Mouse (Mus musculus) spleen, adult 2 months (tissue): ENCODE results near the gene Irf4. TPM values are rescaled to one million over a fixed set of nuclear protein-coding genes. Genes with fewer than 3 reads are reported as not detected.
A peak's percentile ranks its signal among the peaks of the same experiment; 100 is the strongest.

Experiments
- DNase-seq, 2 experiments: peaks; one replicate each; pipeline versions ENCODE4 v3.0.0 to v3.0.0-alpha.2; 2012 to 2021; ENCODE audit warnings: low spot score in 2 of 2, low read depth in 1 of 2
- H3K27ac ChIP-seq: fragments of 200-500 bp; 2 replicates; pipeline ENCODE4 v1.5.1; 2012; ENCODE audit warnings: low read length, inconsistent platforms; ENCODE audit not compliant: insufficient read depth
- H3K27me3 ChIP-seq: fragments of 200-500 bp; 2 replicates; pipeline ENCODE4 v1.6.1; 2012; ENCODE audit warnings: mild to moderate bottlenecking, moderate library complexity, low read length, inconsistent platforms; ENCODE audit not compliant: control insufficient read depth, insufficient read depth
- H3K36me3 ChIP-seq: fragments of 200-500 bp; 2 replicates; pipeline ENCODE4 v1.6.1; 2012; ENCODE audit warnings: mild to moderate bottlenecking, low read length, inconsistent platforms; ENCODE audit not compliant: control insufficient read depth, insufficient read depth
- H3K4me1 ChIP-seq: fragments of 200-500 bp; 2 replicates; pipeline ENCODE4 v1.6.1; 2011; ENCODE audit warnings: inconsistent platforms; ENCODE audit not compliant: control insufficient read depth, insufficient read depth, insufficient read length
- H3K4me3 ChIP-seq: fragments of 200-500 bp; 2 replicates; pipeline ENCODE4 v1.5.1; 2011; ENCODE audit warnings: mild to moderate bottlenecking, inconsistent platforms; ENCODE audit not compliant: insufficient read depth, insufficient read length; ENCODE audit errors: extremely low read depth
- CTCF ChIP-seq: fragments of 200-500 bp; IDR thresholded peaks from 2 replicates; pipeline ENCODE4 v1.5.1; 2011; ENCODE audit warnings: mild to moderate bottlenecking, inconsistent platforms; ENCODE audit not compliant: insufficient read depth, insufficient read length, insufficient replicate concordance; ENCODE audit errors: extremely low read depth
- POLR2A ChIP-seq: fragments of 200-500 bp; IDR thresholded peaks from 2 replicates; pipeline ENCODE4 v1.6.1; 2011; ENCODE audit warnings: low read depth, low read length, inconsistent platforms
- WGBS: fragments of 180-500 bp; shearing (Covaris S2); methylation state at CpG from one replicate; pipeline ENCODE4 v1.1.7; 2018; 5-methylcytosine and 5-hydroxymethylcytosine counted together
- polyA plus RNA-seq: library from polyadenylated mRNA; depleted of rRNA; stranded (reverse); fragments of >200 nt; gene quantifications from 2 replicates; pipeline ENCODE4 v1.2.3, GENCODE M21; 2012

Irf4 gene
- polyA plus RNA-seq, 1 experiment, result 16.2 TPM

- TF ChIP-seq CTCF (no peak), POLR2A (no peak)
- no peaks in the 10 kb centered on the region for H3K27me3 ChIP-seq
- no peak overlapping the region for H3K27ac ChIP-seq
- peaks cover 5% of the 10 kb centered on the region for H3K4me1 ChIP-seq
- 51% methylated on average over 11 of the region's 11 CpGs for WGBS
- no peak for DNase-seq
- H3K4me3 ChIP-seq, result no peak overlapping the region
- peaks cover 8% of the 10 kb centered on the region for H3K36me3 ChIP-seq
These were observed 1.5 kb upstream of the Irf4 start for GRCm38 (mm10) chr13:30747504-30747903.

DNA sequence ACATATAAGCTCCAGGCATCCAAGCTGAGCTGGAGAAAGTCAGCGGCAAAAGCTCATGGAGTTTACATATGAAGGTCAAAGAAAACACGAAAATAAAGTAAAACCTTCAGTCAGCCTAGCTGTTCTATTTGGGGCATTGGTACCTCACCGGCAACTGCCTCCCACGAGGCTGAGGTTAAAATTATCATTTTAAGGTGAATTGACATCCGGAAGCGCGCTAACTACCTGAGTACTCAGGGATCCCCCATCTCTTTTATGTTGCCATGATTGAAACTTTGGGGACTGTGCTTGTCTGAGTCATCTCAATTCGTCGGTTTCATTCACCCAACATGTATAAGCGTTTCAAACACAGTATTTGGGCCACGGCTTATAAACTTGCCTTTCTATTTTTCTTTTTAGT, 705 bp upstream of the Irf4 start:
- Histone ChIP-seq H3K27ac (no peak overlapping the region), H3K4me3 (no peak overlapping the region; the same call in 1 of the 2 replicates), H3K4me1 (peaks cover 7% of the 10 kb centered on the region), H3K36me3 (peaks cover 15% of the 10 kb centered on the region), H3K27me3 (no peaks in the 10 kb centered on the region)
- no peak for DNase-seq
- TF ChIP-seq POLR2A (no peak), CTCF (no peak)
- 53% methylated on average over 11 of the region's 11 CpGs for WGBS

- TF ChIP-seq CTCF, result no peak
- TF ChIP-seq POLR2A, result no peak
- peaks cover 7% of the 10 kb centered on the region for H3K4me1 ChIP-seq
- H3K27me3 ChIP-seq, result no peaks in the 10 kb centered on the region
- H3K4me3 ChIP-seq, result peak overlapping the region; percentile 72
- no peak for DNase-seq
- WGBS, result 16% methylated on average over 11 of the region's 11 CpGs
- peak overlapping the region; percentile 78 for H3K27ac ChIP-seq
- peaks cover 21% of the 10 kb centered on the region for H3K36me3 ChIP-seq
These were observed 623 bp downstream of the Irf4 start for GRCm38 (mm10) chr13:30749557-30750141.

- peaks cover 28% of the 10 kb centered on the region for H3K36me3 ChIP-seq
- H3K27me3 ChIP-seq, result no peaks in the 10 kb centered on the region
- DNase-seq, result no peak
- peak overlapping the region; percentile 72 for H3K4me3 ChIP-seq
- peaks cover 13% of the 10 kb centered on the region for H3K4me1 ChIP-seq
- peak overlapping the region; percentile 62 for H3K27ac ChIP-seq
- 3% methylated on average over 33 of the region's 33 CpGs for WGBS
- TF ChIP-seq CTCF (no peak), POLR2A (no peak)
These were observed 1.7 kb downstream of the Irf4 start for GRCm38 (mm10) chr13:30750461-30751303.

GRCm38 (mm10) chr13:30751304-30751580, 2.2 kb downstream of the Irf4 start:
- Histone ChIP-seq H3K4me3 (peak overlapping the region; percentile 38; the same call in 1 of the 2 replicates), H3K36me3 (peaks cover 32% of the 10 kb centered on the region), H3K27ac (peak overlapping the region; percentile 62), H3K4me1 (peaks cover 17% of the 10 kb centered on the region), H3K27me3 (no peaks in the 10 kb centered on the region)
- WGBS, result 41% methylated on average over 6 of the region's 6 CpGs
- TF ChIP-seq CTCF (no peak), POLR2A (no peak)
- DNase-seq, result no peak

DNA sequence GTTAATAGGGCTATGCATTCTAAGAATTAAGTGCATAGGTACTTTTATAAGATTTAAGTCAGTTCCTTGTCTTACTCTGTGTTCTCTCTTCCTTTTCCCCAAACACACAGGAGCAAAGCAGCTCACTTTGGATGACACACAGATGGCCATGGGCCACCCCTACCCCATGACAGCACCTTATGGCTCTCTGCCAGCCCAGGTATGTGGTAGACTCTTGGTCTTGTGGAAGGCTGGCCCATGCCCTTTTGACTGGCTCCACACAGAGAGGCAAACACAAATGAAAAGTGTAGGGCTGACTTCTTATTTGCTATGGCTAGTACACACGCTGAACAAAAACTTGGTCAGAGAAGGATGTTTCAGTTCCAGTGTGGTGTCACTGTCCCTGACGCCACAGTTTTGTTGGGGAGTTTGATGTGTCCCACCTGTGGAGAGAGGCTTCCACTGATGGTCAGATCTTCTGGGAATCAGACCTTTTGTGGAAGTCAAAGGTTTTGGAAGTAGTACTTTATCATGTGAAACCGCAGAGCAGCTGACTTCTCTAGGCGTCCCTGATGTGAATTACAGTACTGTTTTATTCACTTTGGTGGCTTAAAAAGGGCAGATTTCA, 3.7 kb downstream of the Irf4 start:
- DNase-seq, result no peak
- TF ChIP-seq CTCF (no peak), POLR2A (no peak)
- H3K4me1 ChIP-seq, result peaks cover 17% of the 10 kb centered on the region
- no peak overlapping the region for H3K27ac ChIP-seq
- peaks cover 39% of the 10 kb centered on the region for H3K36me3 ChIP-seq
- no peaks in the 10 kb centered on the region for H3K27me3 ChIP-seq
- WGBS, result 80% methylated on average over 4 of the region's 4 CpGs
- H3K4me3 ChIP-seq, result no peak overlapping the region
